Mouse (Mus musculus): ENCODE measurements around the gene Hs3st3a1. TPM values are rescaled to one million over a fixed set of nuclear protein-coding genes. Genes with fewer than 3 reads are reported as not detected.

The Hs3st3a1 gene
- polyA plus RNA-seq, 1 experiment from 2014 or later, result 0.30 TPM

DNA sequence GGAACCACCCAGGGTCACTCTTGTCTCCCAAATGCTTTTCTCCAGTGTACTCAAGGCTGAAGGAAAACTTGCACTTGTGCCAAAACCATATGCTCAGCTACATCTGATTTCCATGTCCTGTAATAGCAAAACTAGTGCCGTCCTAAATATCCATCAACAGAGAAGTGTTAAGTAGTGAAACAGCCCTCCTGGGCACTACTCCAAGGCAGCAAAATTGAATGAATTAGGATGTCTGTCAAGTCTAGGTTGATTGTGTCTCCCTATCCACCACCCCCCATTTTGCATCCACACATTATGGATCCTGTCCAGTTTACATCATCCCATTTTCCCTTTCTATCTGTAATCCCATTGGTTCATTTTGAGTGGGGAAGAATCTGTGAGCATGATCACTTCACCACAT is 16.2 kb upstream of the Hs3st3a1 start:
- no peak for ATAC-seq
- Histone ChIP-seq H3K27me3 (replicated peaks; ENCODE audit: control insufficient read depth, insufficient read depth, low read length) (no peaks in the 10 kb centered on the region), H3K4me2 (replicated peaks; ENCODE audit: low read depth) (no peak overlapping the region), H3K4me3 (ENCODE audit: low read depth, low read length) (no peak overlapping the region), H3K27ac (ENCODE audit: low read depth, low read length) (no peak overlapping the region), H3K36me3 (ENCODE audit: control insufficient read depth, insufficient read depth) (no peaks in the 10 kb centered on the region), H3K9me3 (ENCODE audit: control insufficient read depth) (no peaks in the 10 kb centered on the region), H3K4me1 (replicated peaks; ENCODE audit: control insufficient read depth, insufficient read depth, low read length) (no peaks in the 10 kb centered on the region), H3K9ac (ENCODE audit: low read depth, low read length) (no peak overlapping the region)
- TF ChIP-seq CTCF (IDR thresholded peaks at IDR 0.05; ENCODE audit: low read depth), result no peak
- 74% methylated on average over 1 of the region's 1 CpGs for WGBS

GRCm38 (mm10) chr11:64435546-64436411 is 647 bp downstream of the Hs3st3a1 start:
- peak overlapping the region; percentile 55 for H3K4me3 ChIP-seq (ENCODE audit: low read depth, low read length)
- TF ChIP-seq CTCF (IDR thresholded peaks at IDR 0.05; ENCODE audit: low read depth), result no peak
- H3K27ac ChIP-seq (ENCODE audit: low read depth, low read length), result peak overlapping the region; percentile 57; the same call in 1 of the 2 replicates
- H3K9ac ChIP-seq (ENCODE audit: low read depth, low read length), result peak overlapping the region; percentile 53
- 0 out of 2 replicates have a peak, but pooled peaks cover 4% of the 10 kb centered on the region for H3K4me1 ChIP-seq (replicated peaks; ENCODE audit: control insufficient read depth, insufficient read depth, low read length)
- H3K9me3 ChIP-seq (ENCODE audit: control insufficient read depth), result no peaks in the 10 kb centered on the region
- H3K27me3 ChIP-seq (replicated peaks; ENCODE audit: control insufficient read depth, insufficient read depth, low read length), result peaks cover 26% of the 10 kb centered on the region
- no peaks in the 10 kb centered on the region for H3K36me3 ChIP-seq (ENCODE audit: control insufficient read depth, insufficient read depth)
- H3K4me2 ChIP-seq (replicated peaks; ENCODE audit: low read depth), result peak overlapping the region; percentile 92
- under 1% methylated on average over 81 of the region's 81 CpGs for WGBS
- ATAC-seq, result peak; percentile 36; the same call in 1 of the 2 replicates

GRCm38 (mm10) chr11:64436412-64436727 is 1.2 kb downstream of the Hs3st3a1 start, which contains the start of gene F930015N05Rik:
F930015N05Rik (minus strand) TSS chr11:64436653.
- Histone ChIP-seq H3K9me3 (ENCODE audit: control insufficient read depth) (no peaks in the 10 kb centered on the region), H3K4me2 (replicated peaks; ENCODE audit: low read depth) (peak within 1 kb of the TSS; percentile 92), H3K4me1 (replicated peaks; ENCODE audit: control insufficient read depth, insufficient read depth, low read length) (0 out of 2 replicates have a peak, but pooled peaks cover 4% of the 10 kb centered on the region), H3K9ac (ENCODE audit: low read depth, low read length) (peak within 1 kb of the TSS; percentile 53), H3K36me3 (ENCODE audit: control insufficient read depth, insufficient read depth) (no peaks in the 10 kb centered on the region), H3K27ac (ENCODE audit: low read depth, low read length) (peak within 1 kb of the TSS; percentile 57; the same call in 1 of the 2 replicates), H3K4me3 (ENCODE audit: low read depth, low read length) (peak within 1 kb of the TSS; percentile 55), H3K27me3 (replicated peaks; ENCODE audit: control insufficient read depth, insufficient read depth, low read length) (peaks cover 26% of the 10 kb centered on the region)
- 2% methylated on average over 24 of the region's 24 CpGs for WGBS
- no peak for TF ChIP-seq CTCF (IDR thresholded peaks at IDR 0.05; ENCODE audit: low read depth)
- no peak for ATAC-seq

DNA sequence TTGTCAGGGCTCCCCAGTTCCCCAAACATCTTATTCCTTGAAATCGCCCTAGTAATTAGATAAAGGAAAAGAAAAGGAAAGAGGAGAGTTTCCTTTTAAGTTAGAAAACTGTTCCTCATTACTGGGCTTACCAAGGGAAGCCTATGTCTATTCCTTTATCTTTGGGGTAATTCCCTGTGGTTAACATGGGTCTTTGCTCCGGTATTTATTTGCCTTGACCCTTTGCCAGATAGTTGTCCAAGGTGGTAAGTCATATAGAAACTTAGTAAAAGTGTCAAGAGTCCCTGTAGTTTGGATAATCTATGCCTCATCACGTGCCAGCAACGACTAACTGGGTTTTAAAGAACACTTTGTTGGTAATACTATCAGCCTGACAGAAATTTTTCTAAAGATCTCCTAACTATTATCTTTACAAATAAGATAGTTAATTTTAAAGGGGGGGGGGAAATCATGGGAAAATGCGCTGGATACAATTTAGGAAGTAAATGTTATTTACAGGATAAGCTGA is 1.7 kb downstream of the Hs3st3a1 start:
- H3K27me3 ChIP-seq (replicated peaks; ENCODE audit: control insufficient read depth, insufficient read depth, low read length), result peaks cover 26% of the 10 kb centered on the region
- ATAC-seq, result no peak
- no peak overlapping the region for H3K9ac ChIP-seq (ENCODE audit: low read depth, low read length)
- 31% methylated on average over 5 of the region's 5 CpGs for WGBS
- TF ChIP-seq CTCF (IDR thresholded peaks at IDR 0.05; ENCODE audit: low read depth), result no peak
- H3K4me2 ChIP-seq (replicated peaks; ENCODE audit: low read depth), result peak overlapping the region; percentile 92
- peak overlapping the region; percentile 55 for H3K4me3 ChIP-seq (ENCODE audit: low read depth, low read length)
- H3K9me3 ChIP-seq (ENCODE audit: control insufficient read depth), result no peaks in the 10 kb centered on the region
- H3K4me1 ChIP-seq (replicated peaks; ENCODE audit: control insufficient read depth, insufficient read depth, low read length), result 0 out of 2 replicates have a peak, but pooled peaks cover 4% of the 10 kb centered on the region
- no peak overlapping the region for H3K27ac ChIP-seq (ENCODE audit: low read depth, low read length)
- no peaks in the 10 kb centered on the region for H3K36me3 ChIP-seq (ENCODE audit: control insufficient read depth, insufficient read depth)

- no peak overlapping the region for H3K4me3 ChIP-seq (ENCODE audit: low read depth, low read length)
Observed at GRCm38 (mm10) chr11:64437721-64438120, 2.6 kb downstream of the Hs3st3a1 start.

DNA sequence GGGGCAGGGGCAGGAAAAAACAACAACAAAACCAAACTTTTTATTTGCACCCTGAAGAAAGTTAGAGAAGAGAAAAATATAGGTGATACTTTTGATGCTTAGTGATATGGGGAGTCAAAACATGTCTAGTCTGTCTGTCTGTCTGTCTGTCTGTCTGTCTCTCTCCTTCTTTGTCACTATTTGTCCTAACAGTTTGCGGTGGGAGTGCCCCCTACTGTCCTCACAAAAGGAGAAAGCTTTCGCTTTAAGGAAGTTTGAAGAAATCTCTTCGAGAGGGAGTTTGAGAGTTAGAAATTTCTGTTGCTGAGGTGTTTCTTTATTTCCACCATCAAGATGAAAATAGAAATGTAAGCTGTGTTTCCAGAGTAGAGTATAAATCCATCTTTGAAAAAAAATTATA is 3.8 kb downstream of the Hs3st3a1 start:
- Histone ChIP-seq H3K9me3 (ENCODE audit: control insufficient read depth) (no peaks in the 10 kb centered on the region), H3K9ac (ENCODE audit: low read depth, low read length) (no peak overlapping the region), H3K4me2 (replicated peaks; ENCODE audit: low read depth) (no peak overlapping the region), H3K4me1 (replicated peaks; ENCODE audit: control insufficient read depth, insufficient read depth, low read length) (0 out of 2 replicates have a peak, but pooled peaks cover 4% of the 10 kb centered on the region), H3K36me3 (ENCODE audit: control insufficient read depth, insufficient read depth) (no peaks in the 10 kb centered on the region), H3K27ac (ENCODE audit: low read depth, low read length) (no peak overlapping the region), H3K27me3 (replicated peaks; ENCODE audit: control insufficient read depth, insufficient read depth, low read length) (peaks cover 26% of the 10 kb centered on the region), H3K4me3 (ENCODE audit: low read depth, low read length) (no peak overlapping the region)
- 40% methylated on average over 3 of the region's 3 CpGs for WGBS
- ATAC-seq, result no peak
- TF ChIP-seq CTCF (IDR thresholded peaks at IDR 0.05; ENCODE audit: low read depth), result peak; percentile 52

More at GRCm38 (mm10) chr11:64437721-64438120, 2.6 kb downstream of the Hs3st3a1 start:
- Histone ChIP-seq H3K9ac (ENCODE audit: low read depth, low read length) (no peak overlapping the region), H3K27me3 (replicated peaks; ENCODE audit: control insufficient read depth, insufficient read depth, low read length) (peaks cover 26% of the 10 kb centered on the region), H3K4me2 (replicated peaks; ENCODE audit: low read depth) (no peak overlapping the region), H3K4me1 (replicated peaks; ENCODE audit: control insufficient read depth, insufficient read depth, low read length) (0 out of 2 replicates have a peak, but pooled peaks cover 4% of the 10 kb centered on the region), H3K27ac (ENCODE audit: low read depth, low read length) (no peak overlapping the region), H3K36me3 (ENCODE audit: control insufficient read depth, insufficient read depth) (no peaks in the 10 kb centered on the region), H3K9me3 (ENCODE audit: control insufficient read depth) (no peaks in the 10 kb centered on the region)
- WGBS, result 77% methylated on average over 3 of the region's 3 CpGs
- ATAC-seq, result no peak
- TF ChIP-seq CTCF (IDR thresholded peaks at IDR 0.05; ENCODE audit: low read depth), result no peak
